In the genomic region with DNA sequence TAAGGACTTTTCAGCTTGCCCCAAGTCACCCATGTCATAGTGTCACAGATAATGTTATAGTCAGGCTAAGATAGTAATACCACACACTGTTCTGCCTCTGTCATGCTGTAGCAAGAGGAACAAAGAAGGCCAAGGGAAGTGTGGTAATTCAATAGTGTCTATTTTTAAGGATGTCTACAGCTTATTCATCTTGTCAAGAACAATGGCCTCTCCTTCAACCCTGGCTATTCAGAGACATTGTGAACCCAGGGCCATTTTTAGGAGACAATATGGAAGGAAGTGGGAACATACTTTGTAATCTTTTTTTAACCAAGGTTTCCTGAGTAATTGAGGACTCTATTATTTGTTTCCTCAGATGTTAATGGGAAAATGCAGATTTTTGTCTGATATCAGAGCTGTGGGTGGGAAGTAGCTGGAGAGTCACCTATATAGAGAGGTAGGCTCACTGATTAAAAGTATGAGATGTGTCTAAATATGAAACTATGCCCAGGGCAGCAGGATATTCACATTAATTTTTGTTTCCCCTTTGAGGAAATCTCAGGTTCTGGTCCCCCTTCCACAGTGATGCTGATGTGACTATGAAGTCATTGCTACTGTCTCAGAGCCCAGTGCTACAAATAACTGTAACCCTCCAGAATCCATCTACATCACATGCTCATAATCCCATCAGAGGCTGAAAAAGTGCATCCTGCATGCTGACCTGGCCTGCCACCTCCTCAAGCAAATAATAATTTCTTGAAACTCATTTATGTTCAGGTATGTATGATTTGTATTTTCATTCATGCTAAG, we compare ENCODE assay signal across 20 mouse cellular contexts.
DNase-seq lines count a peak whose midpoint lies in the region; ATAC-seq and TF ChIP-seq lines count a peak whose summit lies in the region.
"Had no signal": no experiment of that assay in that cellular context is flagged by ENCODE, and none has a peak within 500 bp of the region (broad histone marks: within the 10 kb centered on the region; RNA-seq: fewer than 3 reads in every experiment).

No protein-coding gene starts in this region.

- intact Hi-C loops in gastrocnemius, postnatal 14 days (cut with DNase I; ENCODE audit: low total_unique reads): no loop called here

- H3K27ac ChIP-seq in heart, postnatal 0 days (ENCODE audit: low read depth): no peak overlapping the region
- no peak overlapping the region for H3K27ac ChIP-seq in lung, embryonic 14.5 days (ENCODE audit: low read depth)
- no peak overlapping the region for H3K27ac ChIP-seq in kidney, embryonic 15.5 days
- H3K27ac ChIP-seq in kidney, postnatal 0 days: no peak overlapping the region
- H3K27ac ChIP-seq: embryonic facial prominence, embryonic 13.5 days; forebrain, embryonic 12.5 days; heart, embryonic 15.5 days; hindbrain, embryonic 14.5 days; left cerebral cortex, adult 2 months; liver, embryonic 14.5 days had no signal

- no peak for TF ChIP-seq CTCF in heart, postnatal 0 days (IDR thresholded peaks at IDR 0.05; ENCODE audit: low read depth)
- TF ChIP-seq CTCF in lung, embryonic 14.5 days (IDR thresholded peaks at IDR 0.05; ENCODE audit: low read depth): no peak
- no peak for TF ChIP-seq CTCF in kidney, postnatal 0 days (IDR thresholded peaks at IDR 0.05; ENCODE audit: low read depth)

- no peaks in the 10 kb centered on the region for H3K9me3 ChIP-seq in heart, postnatal 0 days (replicated peaks; ENCODE audit: control insufficient read depth, low read length)
- H3K9me3 ChIP-seq in lung, embryonic 14.5 days (ENCODE audit: low read depth, low read length): no peaks in the 10 kb centered on the region
- no peaks in the 10 kb centered on the region for H3K9me3 ChIP-seq in kidney, embryonic 15.5 days (replicated peaks)
- no peaks in the 10 kb centered on the region for H3K9me3 ChIP-seq in kidney, postnatal 0 days (replicated peaks; ENCODE audit: low read length)
- H3K9me3 ChIP-seq: embryonic facial prominence, embryonic 13.5 days; forebrain, embryonic 12.5 days; heart, embryonic 15.5 days had no signal

- no peak overlapping the region for H3K4me2 ChIP-seq in heart, postnatal 0 days (ENCODE audit: low read depth, low read length)
- H3K4me2 ChIP-seq in lung, embryonic 14.5 days: no peak overlapping the region
- H3K4me2 ChIP-seq in kidney, embryonic 15.5 days: no peak overlapping the region
- H3K4me2 ChIP-seq in kidney, postnatal 0 days (ENCODE audit: low read length): no peak overlapping the region
- H3K4me2 ChIP-seq: embryonic facial prominence, embryonic 13.5 days; forebrain, embryonic 12.5 days; heart, embryonic 15.5 days; hindbrain, embryonic 14.5 days; midbrain, embryonic 11.5 days had no signal

- TF ChIP-seq EP300 in heart, postnatal 0 days (IDR thresholded peaks at IDR 0.05; ENCODE audit: low read depth): 0 out of 2 replicates have a peak, but pooled peaks have one; percentile 34

- no peak overlapping the region for H3K9ac ChIP-seq in heart, postnatal 0 days (replicated peaks; ENCODE audit: low read depth, low read length)
- H3K9ac ChIP-seq in lung, embryonic 14.5 days: no peak overlapping the region
- H3K9ac ChIP-seq in kidney, embryonic 15.5 days: no peak overlapping the region
- no peak overlapping the region for H3K9ac ChIP-seq in kidney, postnatal 0 days (ENCODE audit: low read depth, low read length)
- H3K9ac ChIP-seq: embryonic facial prominence, embryonic 13.5 days; forebrain, embryonic 12.5 days; heart, embryonic 15.5 days; hindbrain, embryonic 14.5 days; liver, embryonic 14.5 days had no signal

- no peaks in the 10 kb centered on the region for H3K36me3 ChIP-seq in heart, postnatal 0 days (replicated peaks; ENCODE audit: control insufficient read depth, insufficient read depth, low read length)
- no peaks in the 10 kb centered on the region for H3K36me3 ChIP-seq in lung, embryonic 14.5 days (ENCODE audit: insufficient read depth)
- no peaks in the 10 kb centered on the region for H3K36me3 ChIP-seq in kidney, embryonic 15.5 days
- no peaks in the 10 kb centered on the region for H3K36me3 ChIP-seq in kidney, postnatal 0 days (ENCODE audit: insufficient read depth, low read length)
- H3K36me3 ChIP-seq: embryonic facial prominence, embryonic 13.5 days; forebrain, embryonic 12.5 days; heart, embryonic 15.5 days had no signal

- DNase-seq in heart, postnatal 0 days (ENCODE audit: low spot score): peak; percentile 17
- no peak for DNase-seq in heart, postnatal 4 days
- peak; percentile 37 for DNase-seq in lung, embryonic 14.5 days
- no peak for DNase-seq in lung, postnatal 25 days (ENCODE audit: low spot score)
- peak; percentile 38 for DNase-seq in kidney, postnatal 0 days (ENCODE audit: low spot score)
- DNase-seq in gastrocnemius, postnatal 14 days: no peak
- DNase-seq: adrenal gland, adult 2 months; cerebellum, adult 11-12 months; cerebellum, postnatal 14 days; embryo, embryonic 11 days; gastrocnemius, postnatal 36 days had no signal

- ATAC-seq in heart, postnatal 0 days (ENCODE audit: insufficient read depth, low read depth): 0 out of 2 replicates have a peak, but pooled peaks have one; percentile 8
- 0 out of 2 replicates have a peak, but pooled peaks have one; percentile 41 for ATAC-seq in lung, embryonic 14.5 days (ENCODE audit: insufficient read depth)
- ATAC-seq in kidney, embryonic 15.5 days (replicated peaks; ENCODE audit: low FRiP score): peak; percentile 49; the same call in 1 of the 2 replicates
- no peak; the same call in 1 of the 2 replicates for ATAC-seq in kidney, postnatal 0 days (replicated peaks; ENCODE audit: low FRiP score, low read depth)

- H3K4me1 ChIP-seq in heart, postnatal 0 days (ENCODE audit: control insufficient read depth, insufficient read depth): no peaks in the 10 kb centered on the region
- H3K4me1 ChIP-seq in lung, embryonic 14.5 days (ENCODE audit: insufficient read depth): no peaks in the 10 kb centered on the region
- H3K4me1 ChIP-seq in kidney, embryonic 15.5 days: no peaks in the 10 kb centered on the region
- no peaks in the 10 kb centered on the region for H3K4me1 ChIP-seq in kidney, postnatal 0 days (replicated peaks; ENCODE audit: insufficient read depth, low read length)
- H3K4me1 ChIP-seq: embryonic facial prominence, embryonic 13.5 days; forebrain, embryonic 12.5 days; heart, embryonic 15.5 days had no signal

- no peak overlapping the region for H3K4me3 ChIP-seq in heart, postnatal 0 days (ENCODE audit: low read depth, low read length)
- no peak overlapping the region for H3K4me3 ChIP-seq in lung, embryonic 14.5 days (ENCODE audit: low read depth, low read length)
- no peak overlapping the region for H3K4me3 ChIP-seq in kidney, embryonic 15.5 days (replicated peaks)
- H3K4me3 ChIP-seq in kidney, postnatal 0 days (replicated peaks; ENCODE audit: low read depth, low read length): no peak overlapping the region
- H3K4me3 ChIP-seq: embryonic facial prominence, embryonic 13.5 days; erythroblast, embryonic 14.5 days; forebrain, embryonic 12.5 days; heart, embryonic 15.5 days; left cerebral cortex, adult 2 months had no signal

- H3K27me3 ChIP-seq in heart, postnatal 0 days (ENCODE audit: control insufficient read depth, insufficient read depth, low read length): no peaks in the 10 kb centered on the region
- H3K27me3 ChIP-seq in lung, embryonic 14.5 days (ENCODE audit: insufficient read depth, low read length): no peaks in the 10 kb centered on the region
- H3K27me3 ChIP-seq in kidney, embryonic 15.5 days: no peaks in the 10 kb centered on the region
- H3K27me3 ChIP-seq in kidney, postnatal 0 days (ENCODE audit: insufficient read depth, low read length): no peaks in the 10 kb centered on the region
- H3K27me3 ChIP-seq: embryonic facial prominence, embryonic 13.5 days; forebrain, embryonic 12.5 days; heart, embryonic 15.5 days had no signal

Comparison
In these comparisons a context has a peak if more than half of its experiments do, and no peak if none do; other contexts are left out.
1. DNase-seq: peak in heart, postnatal 0 days (single experiment), lung, embryonic 14.5 days (single experiment) and kidney, postnatal 0 days (single experiment); none in heart, postnatal 4 days (single experiment), lung, postnatal 25 days (single experiment) and gastrocnemius, postnatal 14 days (single experiment).